Mouse (Mus musculus) B cell, adult 2 months (primary cell): ENCODE results near the gene Cd163l1.

ENCODE experiments used
- DNase-seq, 2 experiments: peaks; one replicate each; pipeline ENCODE4 v3.0.0; 2022

Gene Cd163l1

DNA sequence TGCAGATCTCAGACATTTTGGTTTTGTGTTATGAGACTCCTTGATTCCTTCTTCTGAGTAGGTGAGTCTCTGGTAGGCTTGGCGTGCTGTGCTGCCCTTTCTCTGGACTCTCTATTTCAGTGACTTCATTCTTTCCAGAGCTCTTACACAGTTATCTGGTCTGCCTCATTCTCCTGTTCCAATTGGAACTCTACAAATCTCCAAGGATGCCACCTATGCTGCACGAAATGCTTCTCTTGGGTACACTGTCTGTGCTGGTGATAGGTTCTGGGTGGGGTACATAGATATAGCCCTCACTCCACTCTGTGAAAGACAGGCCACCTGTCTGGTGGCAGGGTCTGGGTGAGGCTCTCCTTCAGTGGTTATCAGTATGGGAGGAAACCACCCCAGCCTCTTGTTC is at the start of gene Cd163l1:
TSS of gene Cd163l1 (plus strand) at position 301 of the 400 bp plus-strand sequence.
- no peak for DNase-seq

DNA sequence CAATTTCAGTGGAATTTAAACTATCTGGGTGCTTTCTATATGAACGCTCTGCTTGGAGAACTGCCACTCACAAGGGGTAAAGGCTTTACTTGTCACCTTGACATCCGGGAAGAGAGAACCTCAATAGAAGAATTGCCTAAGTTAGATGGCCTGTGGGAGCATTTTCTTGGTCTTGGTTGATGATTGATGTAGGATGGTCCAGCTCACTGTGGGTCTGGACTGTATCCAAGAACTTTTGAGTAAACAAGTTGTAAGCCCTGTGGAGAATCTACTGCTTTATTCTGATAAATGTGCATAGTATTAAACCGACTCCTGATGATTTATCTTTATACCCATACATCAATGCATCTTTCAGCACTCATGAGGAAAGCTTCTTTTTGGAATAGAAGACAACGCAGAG is 48.7 kb upstream of the Cd163l1 start:
- DNase-seq, result no peak

DNA sequence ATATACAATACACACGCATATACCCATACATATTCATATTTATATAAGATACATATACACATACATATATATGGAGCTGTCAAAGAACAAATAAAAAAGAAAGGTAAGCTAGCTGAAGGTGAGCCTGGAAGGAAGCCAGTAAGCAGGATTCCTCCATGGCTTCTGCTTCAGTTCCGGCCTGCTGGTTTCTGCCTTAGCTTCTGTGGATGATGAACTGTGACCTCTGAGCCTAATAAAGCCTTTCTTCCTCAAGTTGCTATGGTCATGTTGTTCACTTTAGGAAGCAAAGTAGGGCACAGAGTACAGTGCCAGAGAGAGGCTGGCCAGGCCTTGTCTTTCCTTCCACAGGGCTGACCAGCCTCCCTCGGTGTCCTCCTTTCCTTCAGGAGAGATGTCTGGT is 47.2 kb upstream of the Cd163l1 start:
- DNase-seq, result no peak

GRCm38 (mm10) chr7:140172936-140173335 is 45.1 kb upstream of the Cd163l1 start, which contains the start of gene Olfr523:
TSS of gene Olfr523 (plus strand) at chr7:140173217.
- no peak for DNase-seq

DNA sequence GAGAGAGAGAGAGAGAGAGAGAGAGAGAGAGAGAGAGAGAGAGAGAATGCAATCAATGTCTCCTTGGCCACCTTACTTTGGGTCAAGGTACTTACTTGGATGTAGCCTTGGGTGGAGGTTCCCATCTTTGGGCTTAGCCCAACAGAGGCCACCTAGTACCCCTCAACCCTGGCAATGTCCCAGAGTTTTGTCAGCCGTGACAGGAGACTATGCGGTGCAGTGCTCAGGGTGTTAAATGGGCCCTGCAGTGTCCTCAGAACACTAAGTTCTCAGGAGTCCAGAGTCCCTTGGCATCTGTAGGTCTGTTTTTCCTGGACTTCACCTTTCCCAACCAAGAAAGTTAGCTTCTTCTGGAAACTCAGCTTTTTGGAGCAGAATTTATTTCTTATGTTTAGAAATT is 38.9 kb upstream of the Cd163l1 start:
- no peak for DNase-seq

DNA sequence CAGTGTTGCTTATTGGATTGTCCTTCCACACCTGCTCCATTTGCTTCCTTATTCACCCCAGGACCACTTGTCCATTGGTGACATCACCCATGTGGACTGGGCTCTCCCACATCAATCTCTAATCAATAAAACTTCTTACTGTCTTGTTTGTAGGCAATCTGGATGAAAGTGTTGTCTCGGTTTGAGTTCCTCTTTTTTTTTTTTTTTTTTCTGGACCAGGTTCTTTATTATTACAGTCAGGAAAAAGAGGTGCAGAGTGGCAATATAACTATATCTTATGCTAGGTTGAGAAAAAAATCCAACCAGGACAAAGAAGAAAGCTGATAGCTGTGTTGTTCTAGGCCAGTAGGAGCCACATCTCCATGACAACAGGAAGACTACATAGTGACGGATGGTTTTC is 37.4 kb upstream of the Cd163l1 start:
- DNase-seq, result no peak

DNA sequence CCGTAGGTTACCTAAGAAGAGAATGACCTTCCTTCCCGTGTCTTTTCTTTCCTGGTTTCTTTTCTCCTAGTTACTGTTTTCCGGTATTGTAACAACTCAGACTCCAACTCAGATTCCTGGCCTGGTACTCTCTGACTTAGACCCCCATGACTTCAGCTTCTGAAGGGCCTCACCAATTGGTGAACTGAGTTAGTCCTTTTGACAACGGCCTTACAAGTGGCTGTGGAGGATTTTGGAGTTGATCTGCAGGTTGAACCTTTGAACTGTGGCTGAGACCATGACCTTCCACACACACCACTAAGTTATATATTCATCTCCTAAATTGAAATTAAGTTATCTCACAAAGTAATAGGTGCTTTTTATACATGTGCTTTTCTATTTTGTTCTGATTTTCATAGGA is 33.9 kb upstream of the Cd163l1 start:
- DNase-seq, result no peak

DNA sequence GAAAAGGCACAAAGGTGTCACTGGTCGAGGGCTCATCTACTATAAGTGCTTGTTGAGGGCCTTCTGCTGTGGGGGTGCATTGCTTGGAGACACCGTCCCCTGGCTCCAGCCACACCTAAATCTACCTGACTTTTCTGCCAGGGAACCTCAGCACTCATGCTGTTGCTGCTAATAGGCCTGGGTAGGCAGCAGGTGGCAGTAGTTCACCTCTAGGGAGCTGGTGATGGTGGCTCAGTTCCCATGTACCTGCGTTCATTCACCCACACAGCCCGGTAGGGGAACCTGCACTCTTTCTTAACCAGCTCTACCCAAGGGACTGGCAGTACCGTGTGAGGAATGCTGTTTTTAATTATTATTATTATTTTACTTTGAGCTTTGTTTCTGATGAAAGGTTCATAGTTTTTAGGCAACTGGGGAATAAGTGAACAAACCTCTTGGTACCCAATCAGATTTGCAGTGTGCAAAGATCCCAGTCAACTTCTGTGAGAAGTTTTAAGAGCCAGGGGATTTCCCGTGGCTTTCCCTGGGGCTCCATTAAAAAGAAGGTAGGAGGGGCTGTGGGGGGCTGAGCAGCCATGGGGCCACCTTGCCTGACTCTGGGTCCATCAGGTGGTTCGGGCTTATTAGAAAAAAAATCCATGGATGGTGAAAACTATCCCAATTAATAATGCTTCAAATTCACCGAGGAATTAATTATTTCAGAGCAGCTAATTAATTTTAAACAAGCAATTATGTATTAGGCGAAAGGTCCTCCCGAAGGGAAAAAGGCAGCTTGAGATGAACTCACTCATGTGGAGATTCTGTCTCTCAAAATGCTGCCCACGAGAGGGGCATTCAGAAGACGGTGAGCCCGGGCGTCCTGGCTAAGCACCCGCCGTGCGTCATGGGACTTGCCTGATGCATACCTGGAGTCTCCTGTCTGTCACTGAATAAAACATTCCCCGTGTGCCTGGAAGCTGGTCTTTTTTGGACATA is 31.1 kb upstream of the Cd163l1 start:
- no peak for DNase-seq

DNA sequence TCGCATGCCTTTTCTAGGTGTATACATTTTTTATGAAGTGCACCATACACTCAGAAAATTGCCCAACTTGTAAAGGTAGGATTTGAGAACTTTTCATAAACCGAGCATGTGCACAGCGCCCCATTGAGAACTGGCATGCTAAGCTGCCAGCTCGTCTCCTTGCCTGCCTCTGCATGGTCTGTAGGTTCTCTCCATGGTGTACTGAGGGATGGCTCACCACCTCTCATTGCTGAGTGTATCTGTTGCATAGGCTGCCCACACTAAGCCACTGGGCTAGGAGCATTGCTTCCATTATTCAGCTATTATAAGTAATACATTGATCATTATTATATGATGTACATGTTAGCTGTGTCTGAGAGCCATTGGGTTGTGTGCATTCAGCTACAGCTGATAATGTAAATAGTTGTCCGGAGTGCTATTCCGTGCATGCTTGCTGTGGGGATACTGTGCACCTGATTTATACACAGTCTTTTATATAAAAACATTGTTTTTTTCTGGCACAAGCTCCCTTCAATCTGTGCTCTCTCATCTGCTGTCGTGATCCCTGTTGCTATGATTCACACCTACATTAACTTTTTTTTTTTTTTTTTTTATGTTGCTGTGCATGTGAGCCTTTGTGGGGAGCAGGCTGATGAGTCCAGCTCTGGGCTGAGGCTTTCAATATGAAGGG is 30.2 kb upstream of the Cd163l1 start:
- DNase-seq, result no peak

- no peak for DNase-seq
Measured at GRCm38 (mm10) chr7:140188391-140189328, 29.4 kb upstream of the Cd163l1 start.

- no peak for DNase-seq
Measured at GRCm38 (mm10) chr7:140190435-140190834, 27.6 kb upstream of the Cd163l1 start.

DNA sequence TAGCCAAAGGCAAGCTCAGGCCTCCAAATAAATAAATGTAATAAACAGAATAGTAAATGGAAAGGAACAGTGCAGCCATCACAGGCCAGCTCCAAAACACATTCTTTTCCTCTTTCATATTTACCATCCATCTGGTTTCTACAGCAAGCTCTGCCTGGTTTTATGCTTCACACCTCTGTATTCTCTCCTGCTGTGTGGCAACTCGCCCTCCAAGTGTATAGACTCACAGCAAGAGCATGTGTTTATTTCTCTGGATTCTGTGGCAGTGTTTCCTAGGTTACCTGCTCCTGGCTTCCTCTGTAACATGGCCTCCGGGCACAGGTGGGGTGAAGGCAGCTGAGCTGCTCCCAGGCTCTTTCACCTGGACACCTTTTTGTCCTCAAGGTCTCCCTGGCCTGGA is 25.6 kb upstream of the Cd163l1 start:
- no peak for DNase-seq

GRCm38 (mm10) chr7:140192851-140193250 is 25.2 kb upstream of the Cd163l1 start:
- no peak for DNase-seq

DNA sequence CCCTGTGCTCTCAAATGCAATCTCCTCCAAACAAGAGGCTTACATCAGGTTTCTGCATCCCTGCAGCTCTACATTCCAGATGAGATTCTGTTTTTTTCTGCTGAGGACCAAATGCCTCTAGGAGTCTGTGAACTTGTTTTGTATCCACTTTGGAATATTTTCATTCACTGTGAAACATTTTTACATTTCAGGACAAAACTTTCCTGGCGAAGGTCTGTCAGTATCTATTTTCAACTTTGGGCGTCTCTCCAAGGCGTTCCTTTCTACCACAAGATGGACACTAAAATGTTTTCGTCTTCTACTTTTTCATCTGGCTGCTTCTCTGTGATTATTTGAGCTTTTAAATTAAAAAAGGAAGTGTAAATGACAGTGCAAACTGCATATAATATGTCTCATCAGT is 24.0 kb upstream of the Cd163l1 start:
- DNase-seq, result no peak

- no peak for DNase-seq
Measured at GRCm38 (mm10) chr7:140196002-140196401, 22.1 kb upstream of the Cd163l1 start.

DNA sequence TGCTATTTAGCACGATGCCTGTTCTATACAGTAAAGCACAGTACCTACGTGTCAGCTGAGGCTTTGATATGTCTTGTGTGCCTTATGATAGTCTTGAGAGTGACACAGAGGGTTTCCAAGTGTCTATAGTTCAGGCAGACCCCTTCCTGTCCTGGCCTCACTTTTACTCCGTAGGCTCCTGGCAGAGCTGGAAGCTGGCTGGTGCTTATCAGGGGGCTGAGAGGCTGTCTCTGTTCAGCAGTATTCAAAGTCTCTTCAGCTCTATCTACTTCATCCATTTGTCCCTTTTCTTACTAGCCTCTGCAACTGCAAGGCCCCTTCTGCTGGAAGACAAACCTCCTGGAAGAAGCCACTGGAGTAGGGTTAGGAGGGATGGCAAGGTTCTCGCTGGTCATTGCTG is 17.0 kb upstream of the Cd163l1 start:
- DNase-seq, result no peak

GRCm38 (mm10) chr7:140205864-140206263 is 12.2 kb upstream of the Cd163l1 start, which contains the start of gene Olfr524:
TSS of gene Olfr524 (minus strand) at chr7:140205964.
- DNase-seq, result no peak

DNA sequence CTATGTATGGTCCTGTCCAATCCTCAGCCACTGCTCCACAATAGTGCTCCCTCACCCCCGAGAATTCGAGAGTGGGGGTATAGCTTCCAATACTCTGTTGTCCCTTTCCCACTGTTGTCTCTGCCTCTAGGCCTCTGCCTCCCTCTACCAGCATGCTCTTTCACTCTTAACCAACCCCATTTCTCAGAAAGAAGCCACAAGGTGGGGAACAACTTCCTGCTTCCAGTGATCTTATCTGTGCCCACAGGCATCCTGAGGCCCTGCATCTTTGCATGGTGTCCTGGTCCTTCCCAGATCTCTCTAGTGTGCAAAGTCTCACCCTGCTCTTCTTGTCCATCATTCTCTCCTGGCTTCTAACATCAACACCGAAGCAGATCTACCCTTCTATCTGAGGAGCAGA is 11.2 kb upstream of the Cd163l1 start:
- no peak for DNase-seq

GRCm38 (mm10) chr7:140208153-140208552 is 9.9 kb upstream of the Cd163l1 start:
- no peak for DNase-seq

DNA sequence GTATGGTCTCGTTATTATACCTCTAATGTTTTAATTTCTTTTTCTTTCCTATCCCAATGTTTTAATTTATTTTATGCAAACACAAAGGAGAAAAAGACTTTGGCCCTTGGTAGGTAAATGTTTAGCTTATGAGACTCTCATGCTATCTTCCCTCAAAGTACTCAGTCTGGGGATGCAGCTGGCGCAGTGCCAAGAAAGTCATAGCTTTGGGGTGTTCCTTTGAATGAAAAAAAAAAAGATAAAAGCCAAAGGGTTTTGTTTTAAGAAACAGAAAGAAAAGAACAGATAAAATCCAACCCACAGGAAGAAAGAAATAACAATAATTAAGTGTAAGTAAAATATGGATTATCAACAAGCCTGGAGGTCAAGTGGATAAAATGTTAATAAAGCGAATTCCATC is 9.4 kb upstream of the Cd163l1 start:
- no peak for DNase-seq

DNA sequence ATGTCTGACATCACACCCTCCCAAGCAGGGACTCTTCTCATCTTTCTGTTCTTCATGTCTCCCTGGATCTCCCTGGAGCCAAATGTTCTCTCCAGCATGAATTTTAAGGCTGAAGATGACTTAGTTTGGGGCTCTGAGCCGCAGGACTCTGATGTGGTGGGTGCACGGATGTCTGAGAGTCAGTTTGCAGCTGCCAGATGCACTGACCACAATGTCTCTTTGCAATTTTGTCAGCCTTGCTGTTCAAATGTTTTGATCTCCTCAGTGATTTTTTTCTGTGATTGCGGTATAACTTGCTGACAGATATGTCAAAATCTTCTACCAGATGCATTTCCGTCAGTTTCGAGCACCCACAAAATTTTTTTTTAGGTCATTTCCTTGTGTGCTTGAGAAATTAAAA is 4.2 kb upstream of the Cd163l1 start:
- no peak for DNase-seq

DNA sequence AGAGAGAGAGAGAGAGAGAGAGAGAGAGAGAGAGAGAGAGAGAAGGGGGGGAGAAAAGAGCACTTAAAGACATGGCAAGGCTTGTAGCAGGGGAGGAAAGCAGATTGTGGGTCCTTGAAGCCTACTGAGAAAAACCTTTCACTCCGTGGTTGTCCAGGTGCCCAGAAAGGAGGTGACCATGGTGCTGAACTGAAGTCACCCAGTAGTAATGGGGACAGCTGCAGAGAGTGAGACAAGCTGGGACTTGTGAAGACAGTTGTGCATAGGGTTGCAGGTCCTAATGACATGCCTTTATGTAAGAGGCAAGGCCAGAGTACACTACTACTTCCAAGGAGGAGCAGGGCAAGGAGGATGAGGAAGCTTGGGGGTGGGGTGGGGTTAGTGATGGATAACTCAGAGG is 1.2 kb downstream of the Cd163l1 start:
- no peak for DNase-seq

DNA sequence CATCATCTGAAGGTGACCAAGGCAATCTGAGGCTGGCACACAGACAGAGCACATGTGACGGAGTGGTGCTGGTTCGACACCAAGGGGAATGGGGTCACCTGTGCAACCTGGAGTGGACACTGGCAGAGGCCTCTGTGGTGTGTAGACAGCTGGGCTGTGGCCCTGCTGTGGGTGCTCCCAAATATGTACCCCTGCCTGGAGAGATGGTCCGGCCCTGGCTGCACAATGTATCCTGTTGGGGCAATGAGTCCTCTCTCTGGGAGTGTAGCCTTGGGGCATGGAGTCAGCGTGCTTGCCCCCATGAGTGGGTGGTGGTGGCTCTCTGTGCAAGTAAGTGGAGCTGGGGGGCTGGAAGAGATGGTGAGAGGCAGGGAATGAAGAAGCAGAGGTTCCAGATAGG is 2.3 kb downstream of the Cd163l1 start:
- no peak for DNase-seq
